Mouse (Mus musculus) adipocyte (in vitro differentiated cells): ENCODE results near the gene Rab11fip3.
A peak's percentile ranks its signal among the peaks of the same experiment; 100 is the strongest.

Experiments
- DNase-seq: peaks from one replicate; pipeline ENCODE4 v3.0.0-alpha.2; 2016; ENCODE audit warnings: low spot score

The Rab11fip3 gene

DNA sequence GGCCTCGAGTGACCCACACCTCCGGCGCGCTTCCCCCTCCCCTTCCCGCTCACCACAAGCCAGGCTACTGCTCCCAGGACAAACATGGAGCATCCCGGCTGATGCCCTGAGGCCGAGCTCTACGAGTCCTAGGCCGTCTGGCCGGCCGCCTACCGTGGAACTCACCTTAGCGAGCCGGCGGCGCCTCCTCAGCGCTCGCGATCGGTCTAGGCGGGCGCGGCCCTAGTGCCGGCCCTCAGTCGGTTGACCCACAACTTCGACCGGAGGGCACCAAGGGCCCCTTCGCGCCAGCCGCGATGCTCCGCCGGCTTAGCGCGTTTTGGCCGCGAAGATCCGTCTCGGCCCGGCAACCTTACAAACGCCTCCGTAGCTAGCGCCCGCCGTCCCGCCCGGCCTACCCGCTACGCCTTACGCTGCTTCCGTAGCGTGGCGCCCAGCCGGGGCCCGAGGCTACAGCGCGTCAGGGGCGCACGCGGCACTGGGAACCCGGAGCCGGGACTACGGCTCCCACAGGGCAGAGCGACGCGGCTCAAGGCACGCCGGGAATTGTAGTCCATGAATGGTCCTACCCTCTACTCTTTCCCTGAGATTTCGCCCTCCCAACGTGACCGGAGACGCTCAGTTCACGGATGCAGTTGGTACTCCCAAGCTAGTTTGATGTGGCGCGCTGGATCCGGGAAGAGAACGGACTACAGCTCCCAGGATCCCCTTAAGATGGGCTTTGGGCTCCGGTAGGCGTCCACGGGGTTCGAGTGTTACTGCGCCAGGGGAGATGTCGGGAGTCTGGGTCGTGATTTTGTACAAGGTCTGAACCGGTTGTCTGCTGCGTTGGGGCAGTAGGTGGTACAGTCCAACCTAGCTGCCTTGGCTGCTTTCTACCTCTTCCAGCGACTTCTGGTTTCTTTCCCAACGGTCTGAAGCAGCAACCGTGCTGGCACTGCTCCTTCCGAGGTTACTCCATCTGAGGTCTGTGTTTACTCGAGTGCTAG is 83.8 kb downstream of the Rab11fip3 start, which contains the start of gene Capn15:
Capn15 (minus strand) TSS at position 491 of the 989 bp plus-strand sequence.
- peak; percentile 96 for DNase-seq

DNA sequence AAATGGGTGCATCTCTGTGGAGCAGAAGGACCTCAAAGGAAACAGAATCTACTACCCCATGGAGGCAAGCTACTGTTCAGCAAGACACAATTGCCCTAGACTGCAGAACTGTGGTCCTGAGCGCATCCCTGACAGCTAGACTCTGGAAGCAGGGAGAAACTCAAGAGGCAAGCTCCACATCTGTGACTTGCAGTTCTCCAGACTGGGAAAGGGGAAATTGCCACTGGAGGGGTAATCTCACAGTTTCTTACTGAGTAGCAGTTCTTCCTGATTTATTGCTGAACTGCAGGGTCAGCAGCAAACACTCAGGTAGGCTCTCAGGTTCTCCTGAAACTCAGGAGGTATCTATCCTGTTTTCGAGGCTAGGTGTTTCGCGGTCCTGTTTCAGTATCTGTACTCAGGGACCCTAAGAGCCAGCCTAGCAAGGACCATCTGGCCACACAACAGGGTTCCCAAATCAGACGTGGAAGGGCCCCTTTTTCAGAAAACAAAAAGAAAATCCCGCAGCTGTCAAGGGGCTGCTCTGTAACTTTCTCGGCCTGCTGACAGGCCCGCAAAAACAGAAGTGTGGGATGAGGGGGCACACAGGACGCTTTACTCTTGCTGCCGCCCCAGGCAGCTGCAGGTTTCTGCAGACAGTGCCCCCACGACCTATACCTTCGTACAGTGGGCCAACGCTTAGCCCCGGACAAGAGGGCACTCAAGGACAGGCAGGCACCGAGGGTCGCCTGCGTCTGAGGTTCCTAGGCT is 84.6 kb downstream of the Rab11fip3 start:
- no peak for DNase-seq

DNA sequence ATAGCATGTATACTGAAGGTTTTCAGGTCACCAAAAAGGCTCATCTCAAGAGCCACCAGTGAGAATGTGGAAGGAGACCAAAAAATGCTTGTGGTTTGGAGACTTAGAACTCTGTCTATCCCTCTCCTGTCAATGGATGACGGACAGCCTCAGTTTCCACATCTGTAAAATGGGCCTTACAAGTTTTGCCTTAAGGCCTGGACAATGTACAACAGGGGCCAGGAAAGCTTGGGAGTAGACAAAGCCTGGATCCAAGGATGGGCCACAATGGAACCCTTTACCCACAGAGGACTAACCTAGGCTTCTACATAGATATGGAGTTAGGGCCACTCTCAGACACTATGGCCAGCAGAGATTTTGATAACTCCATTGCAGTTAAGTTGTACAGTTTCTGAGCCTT is 85.3 kb downstream of the Rab11fip3 start:
- no peak for DNase-seq

DNA sequence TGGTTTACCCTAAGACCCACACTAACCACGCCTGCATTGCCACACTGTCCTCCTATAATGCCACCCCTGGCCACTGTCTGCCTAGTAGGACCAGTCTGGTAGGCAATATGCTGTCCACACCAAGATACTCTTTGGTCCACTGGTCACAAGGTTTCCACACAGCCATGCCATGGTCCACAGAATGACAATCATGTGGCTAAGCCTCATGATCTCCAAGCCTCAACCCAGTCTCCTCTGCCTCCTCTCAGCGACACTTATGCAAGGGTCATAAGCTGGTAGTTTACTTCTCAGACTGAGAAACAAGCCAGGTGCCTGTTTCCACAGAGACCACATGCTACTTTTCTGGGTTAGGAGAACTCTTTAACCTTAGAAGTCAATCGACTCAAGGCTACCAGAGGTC is 86.4 kb downstream of the Rab11fip3 start:
- no peak for DNase-seq

DNA sequence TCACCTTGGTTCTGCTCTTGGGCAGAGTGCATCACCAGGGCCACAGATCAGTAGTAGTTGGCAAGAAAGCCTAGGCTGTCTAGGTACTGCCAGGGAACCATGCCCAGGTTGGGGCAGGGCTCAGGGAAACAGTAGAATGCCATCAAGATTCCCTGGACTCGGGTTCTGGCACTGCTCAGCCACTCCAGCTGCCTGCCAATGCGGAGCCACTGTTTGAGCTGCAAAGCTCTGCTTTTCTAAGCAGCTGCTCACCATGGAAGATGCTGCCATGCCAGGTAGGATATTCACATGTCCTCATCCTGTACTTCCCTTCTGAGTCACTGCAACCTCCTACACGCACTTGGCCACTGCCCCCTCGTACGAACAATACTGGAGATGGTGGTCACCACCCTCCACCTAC is 88.5 kb downstream of the Rab11fip3 start:
- DNase-seq = no peak

DNA sequence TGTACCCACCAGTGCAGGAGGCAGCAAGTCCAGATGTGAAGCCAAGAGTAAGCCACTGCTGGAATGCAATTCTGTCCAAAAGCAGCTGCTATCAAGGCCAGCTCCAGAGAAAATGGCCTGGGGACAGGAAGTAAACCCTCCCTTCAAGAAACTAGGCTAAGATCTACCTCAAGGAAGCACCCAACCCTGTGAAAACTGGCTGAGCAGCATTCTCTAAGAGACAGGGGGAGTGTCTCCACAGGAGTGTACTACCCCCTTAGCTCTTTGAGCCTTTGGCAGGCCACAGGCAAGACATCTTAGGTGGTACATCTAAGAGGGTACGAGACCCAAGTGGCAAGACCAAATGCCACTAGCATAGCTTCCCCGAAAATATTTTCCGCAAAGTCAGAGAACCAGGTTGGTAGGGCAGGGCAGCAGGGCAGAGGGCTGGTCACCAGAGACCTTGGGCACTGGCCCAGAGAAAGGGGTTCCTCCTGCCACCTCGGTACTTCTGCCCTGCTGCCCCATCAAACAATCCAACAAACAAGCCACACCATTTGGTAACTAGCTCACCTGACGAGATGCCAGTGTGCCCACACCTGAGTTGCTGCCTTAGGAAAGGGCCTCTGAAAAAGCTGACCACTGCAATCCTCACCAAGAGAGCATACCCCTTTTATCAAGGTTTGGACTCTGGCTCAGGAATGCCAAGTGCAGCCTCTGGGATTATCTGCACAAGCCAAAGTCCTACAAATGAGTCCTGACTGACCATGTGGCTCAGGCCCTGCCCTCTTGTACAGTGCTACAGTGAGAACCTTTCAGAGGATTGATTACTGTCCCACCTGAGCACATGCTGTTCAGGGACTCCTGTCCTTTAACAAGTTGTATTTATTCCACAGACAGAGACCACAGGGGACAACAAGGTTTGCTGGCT is 89.3 kb downstream of the Rab11fip3 start:
- no peak for DNase-seq

DNA sequence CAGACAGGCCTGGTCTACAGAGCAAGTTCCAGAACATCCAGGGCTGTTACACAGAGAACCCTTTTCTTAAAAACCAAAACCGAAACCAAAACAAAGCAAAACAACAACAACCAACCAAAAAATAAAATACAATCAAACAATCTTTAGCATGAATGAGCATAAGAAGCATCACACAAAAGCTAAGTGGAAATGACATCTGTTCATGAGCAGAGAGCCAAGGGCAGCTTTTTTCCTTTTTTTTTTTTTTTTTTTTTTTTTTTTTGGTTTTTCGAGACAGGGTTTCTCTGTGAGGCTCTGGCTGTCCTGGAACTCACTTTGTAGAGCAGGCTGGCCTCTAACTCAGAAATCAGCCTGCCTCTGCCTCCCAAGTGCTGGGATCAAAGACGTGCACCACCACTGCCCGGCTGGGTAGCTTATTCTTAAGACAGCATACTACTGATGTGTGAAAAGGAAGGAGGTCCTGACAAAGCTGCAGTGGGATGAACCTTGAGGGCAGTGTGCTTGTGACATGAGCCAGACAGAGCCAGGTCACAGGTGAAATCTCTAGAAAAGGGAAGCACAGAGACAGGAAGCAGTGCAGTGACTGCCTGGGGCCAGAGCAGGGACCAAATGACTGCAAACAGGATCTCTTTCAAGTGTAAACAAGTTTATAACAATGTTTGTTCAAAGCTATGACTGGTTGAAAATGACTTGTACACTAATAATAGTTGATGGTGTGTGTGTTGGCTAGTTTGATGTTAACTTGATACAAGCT is 98.2 kb downstream of the Rab11fip3 start:
- DNase-seq = no peak

DNA sequence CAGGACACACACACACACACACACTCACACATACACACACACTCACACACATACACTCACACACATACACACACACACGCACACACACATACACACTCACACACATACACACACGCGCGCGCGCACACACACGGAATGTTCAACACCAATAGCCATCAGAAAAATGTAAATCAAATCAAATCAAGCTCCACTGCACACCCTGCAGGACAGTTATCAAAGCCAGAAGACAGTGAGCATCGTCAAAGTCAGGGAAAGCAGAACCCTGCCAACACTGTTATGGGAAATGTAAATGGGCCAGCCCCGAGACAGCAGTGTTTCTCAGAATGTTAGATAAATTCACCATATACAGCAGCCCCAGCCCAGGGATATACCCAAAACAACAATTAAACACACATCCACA is 98.9 kb downstream of the Rab11fip3 start:
- DNase-seq = no peak

DNA sequence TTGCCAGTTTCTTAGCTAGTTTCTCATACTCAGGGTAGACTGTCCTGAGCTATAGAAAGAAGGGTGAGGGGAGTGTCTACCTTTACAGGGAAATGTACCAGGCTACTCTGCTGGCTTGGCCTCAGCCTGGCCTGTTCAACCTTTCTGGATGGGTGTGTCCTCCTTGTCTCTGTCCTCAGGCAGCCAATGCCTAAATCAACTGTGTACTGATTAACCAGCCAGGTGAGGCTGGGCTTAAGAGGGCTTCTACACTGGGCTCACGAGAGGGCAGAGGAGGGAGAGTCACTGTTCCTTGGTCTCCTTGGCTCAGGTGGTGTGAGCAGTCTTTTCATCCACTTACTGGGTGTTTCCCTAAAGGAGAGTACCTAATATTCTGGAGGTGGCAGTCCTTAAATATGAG is 101.2 kb downstream of the Rab11fip3 start:
- DNase-seq = no peak

DNA sequence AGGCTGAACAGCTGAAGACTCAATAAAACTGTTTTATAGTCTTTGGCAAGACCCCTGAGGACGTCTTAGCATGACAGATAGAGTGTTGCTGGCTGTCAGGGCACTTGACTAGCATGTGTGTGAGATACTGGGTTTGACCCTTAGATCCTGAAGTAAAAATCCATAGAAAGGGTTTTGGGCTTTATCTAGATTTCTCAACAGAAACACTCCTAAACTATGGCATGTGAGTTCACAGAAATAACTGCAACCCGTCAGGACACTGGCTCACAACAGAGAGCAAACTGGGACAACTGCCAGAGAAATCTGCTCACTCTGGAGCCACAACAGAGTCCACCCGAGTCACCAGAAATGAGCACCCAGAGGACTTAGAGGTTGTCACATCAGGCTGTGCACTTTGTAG is 101.7 kb downstream of the Rab11fip3 start:
- peak; percentile 59 for DNase-seq

DNA sequence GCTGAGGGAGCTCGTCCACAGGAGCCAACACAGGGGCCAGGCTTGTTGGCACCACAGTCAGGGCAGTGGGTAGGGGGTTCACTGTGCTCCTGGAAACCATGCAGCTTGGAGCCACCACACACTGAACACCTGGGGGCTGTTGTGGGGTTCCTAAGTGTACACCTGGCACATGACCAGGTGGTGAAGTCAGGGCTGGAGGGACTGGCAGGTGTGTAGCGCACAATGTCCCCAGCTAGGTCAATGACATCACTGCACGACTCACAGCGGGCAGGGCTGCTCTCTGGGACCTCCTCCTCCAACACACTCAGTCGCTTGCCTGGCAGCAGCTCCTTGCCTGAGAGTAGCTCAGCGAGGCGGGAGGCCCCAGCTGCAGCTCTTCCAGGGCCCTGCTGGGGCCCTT is 105.1 kb downstream of the Rab11fip3 start:
- DNase-seq = no peak

DNA sequence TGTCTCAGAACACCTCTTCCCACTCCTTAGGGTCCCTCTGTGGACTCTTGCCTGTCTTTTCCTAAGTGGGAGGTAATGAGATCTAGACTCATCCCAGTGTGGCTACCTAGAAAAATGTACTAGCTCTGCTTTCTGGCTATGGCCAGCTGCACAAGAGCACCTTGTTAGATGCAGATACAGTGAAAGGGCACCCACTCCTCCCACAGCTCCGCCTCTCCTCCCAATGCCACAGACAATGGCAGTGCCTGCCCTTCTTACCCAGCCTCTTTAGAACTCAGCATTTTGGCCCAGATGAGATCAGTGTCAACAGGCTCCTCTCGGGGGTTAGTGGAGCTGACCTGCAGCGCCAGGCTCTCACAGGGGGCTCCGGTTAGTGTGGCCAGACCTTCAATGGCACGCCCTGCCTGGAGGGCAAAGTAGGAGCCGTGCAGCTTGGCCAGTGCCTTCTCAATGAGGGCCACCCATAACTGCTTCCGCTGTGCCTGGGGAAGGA is 106.9 kb downstream of the Rab11fip3 start:
- DNase-seq = no peak

DNA sequence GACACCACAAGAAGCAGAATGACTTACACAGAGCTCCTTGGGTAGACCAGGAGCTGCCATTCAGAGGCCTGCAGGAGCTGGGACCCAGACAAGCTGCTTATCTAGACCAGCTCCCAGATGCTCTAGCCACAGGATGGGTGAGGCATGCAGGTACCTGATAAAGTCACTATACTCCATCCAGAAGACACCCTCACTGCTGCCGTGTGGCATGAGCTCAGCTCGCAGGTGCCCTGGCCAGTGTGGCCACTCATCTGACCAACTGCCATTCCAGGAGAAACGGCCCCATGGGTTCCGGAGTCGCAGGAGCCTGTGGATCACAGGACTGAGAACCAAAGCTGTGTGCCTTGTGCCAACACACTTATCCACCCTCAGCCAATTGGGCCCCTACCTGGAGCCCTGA is 107.8 kb downstream of the Rab11fip3 start:
- DNase-seq = no peak

DNA sequence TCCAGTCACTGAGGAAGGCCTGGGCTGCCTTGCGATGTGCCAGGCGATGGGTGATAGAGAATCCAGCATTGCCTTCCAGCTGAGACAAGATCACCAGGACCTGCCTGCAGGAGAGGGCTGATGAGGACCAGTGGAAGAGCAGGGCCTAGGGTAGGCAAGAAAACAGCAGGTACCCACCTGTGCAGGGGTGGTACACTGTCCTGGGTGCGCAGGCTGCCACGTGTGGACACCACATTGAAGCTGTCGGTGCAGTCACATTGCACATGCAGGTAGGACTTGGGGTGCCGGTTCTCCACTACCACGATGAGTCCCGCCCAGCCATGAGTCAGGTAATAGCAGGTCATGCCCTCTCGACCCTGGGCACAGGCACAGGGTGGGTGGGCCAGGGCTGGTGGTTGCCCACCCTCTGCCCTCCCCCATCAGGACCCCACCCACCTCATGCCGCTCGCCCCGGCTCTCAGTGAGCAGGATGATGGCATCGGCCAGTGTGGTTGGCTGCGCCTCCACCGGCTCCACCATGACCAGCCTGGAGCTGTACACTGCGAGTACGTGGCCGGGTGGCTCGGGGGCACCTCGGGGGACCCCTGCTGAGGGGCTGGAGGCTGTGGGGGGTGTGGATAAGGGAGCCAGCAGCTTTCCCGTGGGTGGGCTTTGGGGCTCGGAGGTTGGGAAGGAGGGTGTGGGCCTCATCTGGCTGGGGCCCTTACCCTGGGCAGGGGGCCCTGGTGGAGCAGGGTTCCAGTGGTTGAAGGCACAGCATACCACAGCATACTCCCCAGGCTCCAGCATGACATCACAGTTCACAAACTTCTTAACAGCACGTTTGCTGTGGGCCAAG is 109.5 kb downstream of the Rab11fip3 start:
- DNase-seq = no peak

DNA sequence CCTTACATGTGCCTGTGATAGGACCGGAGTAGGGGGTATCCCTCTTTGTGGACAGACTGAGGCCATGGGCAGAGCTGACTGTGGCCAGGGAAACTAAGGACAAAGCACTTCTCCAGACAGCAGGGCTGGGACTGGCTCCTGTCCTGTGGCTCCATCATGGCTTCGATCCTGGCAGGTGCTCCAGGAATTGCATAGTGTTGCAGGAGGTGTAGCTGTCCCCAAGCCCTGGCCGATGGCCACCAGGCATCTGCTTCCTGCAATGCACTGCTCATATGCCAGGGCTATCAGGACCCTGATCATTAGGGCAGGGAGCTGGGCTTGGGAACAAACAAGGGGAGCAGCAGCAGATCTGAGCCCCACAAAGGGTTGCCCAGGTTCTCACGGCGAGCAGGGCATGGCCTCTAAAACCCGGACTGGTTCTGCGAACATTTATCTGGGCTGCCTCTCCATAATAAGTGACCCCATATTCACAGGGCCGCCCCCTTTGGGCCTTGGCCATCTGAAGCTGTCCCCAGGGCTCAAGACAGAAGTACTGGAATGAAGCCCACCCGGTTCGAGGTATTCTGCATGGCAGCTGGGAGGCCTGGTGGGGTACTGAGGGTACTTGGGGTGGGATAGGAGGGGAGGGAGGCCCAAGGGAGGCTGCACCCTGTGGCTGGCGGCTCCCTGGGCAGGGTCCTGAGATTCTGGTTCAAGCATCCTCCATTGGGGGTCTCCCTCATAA is 110.4 kb downstream of the Rab11fip3 start:
- DNase-seq = no peak

DNA sequence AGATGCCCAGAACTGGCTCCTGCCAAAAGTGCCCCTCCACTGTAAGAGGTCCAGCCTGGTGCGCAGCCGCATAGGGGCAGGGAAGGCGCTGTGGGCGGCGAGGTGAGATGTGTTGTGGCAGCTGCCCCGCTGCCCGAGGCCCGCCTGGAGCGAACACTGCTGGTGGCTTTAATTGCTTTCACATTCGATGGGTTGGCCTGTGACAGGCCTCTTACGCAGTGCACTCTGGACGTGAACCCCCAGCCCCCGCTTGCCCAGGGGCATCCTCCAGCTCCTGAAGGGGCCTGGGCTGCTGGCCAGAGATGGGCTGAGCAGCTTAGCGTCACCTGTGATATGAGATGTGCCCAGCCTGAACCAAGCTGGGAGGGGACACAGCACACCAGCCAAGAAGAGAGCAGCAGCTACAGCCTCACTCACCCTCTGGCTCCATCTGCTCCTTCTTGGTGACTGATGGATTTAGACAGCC is 111.7 kb downstream of the Rab11fip3 start:
- no peak for DNase-seq

DNA sequence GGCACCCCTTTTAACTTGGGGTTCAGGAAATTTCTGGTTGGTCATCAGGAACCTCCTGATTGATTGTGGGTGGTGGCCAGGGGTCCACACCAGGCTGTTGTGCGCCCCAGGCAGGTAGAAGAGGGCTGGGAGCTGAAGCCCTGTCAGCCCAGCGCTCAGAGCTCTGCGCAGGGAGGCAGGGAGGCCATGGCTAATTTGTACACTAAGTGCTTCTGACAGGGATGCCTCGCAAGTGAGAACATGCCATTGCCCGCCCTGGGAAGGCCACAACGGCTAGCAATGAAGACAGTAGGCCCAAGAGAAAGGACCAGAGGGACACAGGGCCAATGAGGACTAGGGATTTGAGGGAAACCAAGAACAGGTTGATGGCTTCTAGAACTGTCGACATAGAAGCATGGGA is 112.7 kb downstream of the Rab11fip3 start:
- DNase-seq = no peak

DNA sequence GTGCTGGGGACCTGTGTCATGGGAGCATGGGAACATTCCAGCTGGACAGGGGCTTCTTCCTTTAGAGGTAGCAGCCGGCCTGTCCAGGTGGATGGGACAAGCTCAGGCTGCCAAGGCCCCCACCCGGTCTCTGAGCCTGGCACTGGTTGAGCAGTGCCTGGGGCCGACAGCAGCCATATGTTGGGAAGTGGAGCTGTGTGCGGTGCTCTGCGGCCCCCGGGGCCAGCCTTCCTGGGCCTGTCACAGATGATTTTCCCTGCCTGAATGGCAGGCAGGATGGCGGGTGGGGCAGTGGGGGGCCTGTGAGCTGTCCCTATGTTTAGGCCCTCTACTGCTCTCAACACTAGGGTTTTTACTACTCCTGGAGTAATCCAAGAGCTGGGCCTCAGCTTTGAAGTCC is 113.2 kb downstream of the Rab11fip3 start:
- DNase-seq = no peak

DNA sequence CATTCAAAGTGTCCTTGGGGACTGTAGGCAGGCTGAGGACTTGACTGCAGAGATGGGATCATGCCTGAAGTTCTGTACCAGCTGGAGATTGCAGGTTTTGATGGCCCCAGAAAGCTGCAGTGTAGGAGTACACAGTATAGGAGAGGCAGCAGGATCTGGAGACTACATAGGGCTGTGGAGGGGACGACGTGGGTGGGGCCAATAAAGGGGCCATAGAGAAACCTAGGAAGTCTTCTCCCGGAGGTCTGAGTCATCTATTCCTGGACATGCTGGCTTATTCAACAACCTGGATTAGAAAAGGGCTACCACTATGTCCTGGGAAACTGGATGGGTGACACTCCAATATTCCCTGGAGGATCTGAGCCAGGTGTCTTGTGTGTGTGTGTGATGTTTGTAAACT is 113.6 kb downstream of the Rab11fip3 start:
- no peak for DNase-seq
